Mouse (Mus musculus) myocyte (in vitro differentiated cells): ENCODE measurements around the gene Fam163b. TPM values are rescaled to one million over a fixed set of nuclear protein-coding genes. Genes with fewer than 3 reads are reported as not detected.

Source experiments
- H3K27me3 ChIP-seq: one replicate; pipeline ENCODE4 v1.6.1; 2011; ENCODE audit not compliant: control insufficient read depth, insufficient read depth, insufficient read length
- H3K36me3 ChIP-seq: one replicate; pipeline ENCODE4 v1.6.1; 2011; ENCODE audit not compliant: control insufficient read depth, insufficient read depth
- H3K4me2 ChIP-seq: one replicate; pipeline ENCODE4 v1.6.1; 2011; ENCODE audit warnings: low read depth, control low read depth
- H3K4me3 ChIP-seq: one replicate; pipeline ENCODE4 v1.5.1; 2011; ENCODE audit warnings: mild to moderate bottlenecking, control low read depth, moderate library complexity
- H3K79me2 ChIP-seq: one replicate; pipeline ENCODE4 v1.6.1; 2011; ENCODE audit not compliant: control insufficient read depth, insufficient read depth
- H3ac ChIP-seq: one replicate; pipeline ENCODE4 v1.6.1; 2011; ENCODE audit not compliant: control insufficient read depth, insufficient read length
- CEBPB ChIP-seq: IDR thresholded peaks from 2 replicates; pipeline ENCODE4 v1.6.1; 2011; ENCODE audit warnings: mild to moderate bottlenecking, moderate library complexity; ENCODE audit not compliant: poor library complexity, insufficient read depth, severe bottlenecking
- E2F4 ChIP-seq: IDR thresholded peaks from one replicate; pipeline ENCODE4 v1.6.1; 2011; ENCODE audit warnings: mild to moderate bottlenecking, control low read depth, moderate library complexity; ENCODE audit not compliant: insufficient read depth
- MAX ChIP-seq: IDR thresholded peaks from one replicate; pipeline ENCODE4 v1.6.1; 2011; ENCODE audit warnings: low read depth, mild to moderate bottlenecking, control low read depth
- MYOD1 ChIP-seq, 3 experiments: IDR thresholded peaks; one replicate each; pipeline ENCODE4 v1.6.1; 2011; ENCODE audit warnings: control low read depth in 2 of 3, low read depth in 2 of 3, mild to moderate bottlenecking in 2 of 3, moderate library complexity in 1 of 3; ENCODE audit not compliant: insufficient read length in 2 of 3, control insufficient read depth in 1 of 3
- MYOG ChIP-seq, 3 experiments: IDR thresholded peaks; one replicate each; pipeline ENCODE4 v1.6.1; 2011; ENCODE audit warnings: control low read depth in 2 of 3, low read depth in 2 of 3, mild to moderate bottlenecking in 2 of 3; ENCODE audit not compliant: insufficient read length in 2 of 3, control insufficient read depth in 1 of 3, insufficient read depth in 1 of 3
- POLR2A ChIP-seq: IDR thresholded peaks from one replicate; pipeline ENCODE4 v1.6.1; 2011; ENCODE audit warnings: low read depth, mild to moderate bottlenecking, control low read depth, moderate library complexity; ENCODE audit not compliant: insufficient read length
- POLR2AphosphoS2 ChIP-seq: IDR thresholded peaks from one replicate; pipeline ENCODE4 v1.6.1; 2011; ENCODE audit warnings: low read depth, control low read depth; ENCODE audit not compliant: insufficient read length
- REST ChIP-seq: IDR thresholded peaks from one replicate; pipeline ENCODE4 v1.6.1; 2011; ENCODE audit warnings: mild to moderate bottlenecking, control low read depth, moderate library complexity; ENCODE audit not compliant: insufficient read depth, insufficient read length
- SRF ChIP-seq: IDR thresholded peaks from one replicate; pipeline ENCODE4 v1.6.1; 2011; ENCODE audit warnings: low read depth; ENCODE audit not compliant: control insufficient read depth, insufficient read length
- TCF12 ChIP-seq: IDR thresholded peaks from one replicate; pipeline ENCODE4 v1.6.1; 2011; ENCODE audit warnings: mild to moderate bottlenecking, control low read depth; ENCODE audit not compliant: poor library complexity, insufficient read depth, severe bottlenecking
- TCF3 ChIP-seq: IDR thresholded peaks from one replicate; pipeline ENCODE4 v1.6.1; 2011; ENCODE audit warnings: low read depth, control low read depth; ENCODE audit not compliant: insufficient read length
- USF1 ChIP-seq: IDR thresholded peaks from one replicate; pipeline ENCODE4 v1.6.1; 2011; ENCODE audit warnings: low read depth, mild to moderate bottlenecking, control low read depth, moderate library complexity
- polyA plus RNA-seq: library from polyadenylated mRNA; unstranded; fragments of >200 nt; fragmentation: generic; extraction: Trizol; gene quantifications from one replicate; pipeline ENCODE4 v1.2.1, GENCODE M21; 2012; ENCODE audit warnings: missing spikeins

Fam163b gene
- polyA plus RNA-seq, 1 experiment = 0.04 TPM

GRCm38 (mm10) chr2:27118452-27118851 is 23.8 kb downstream of the Fam163b start:
- no peak overlapping the region for H3ac ChIP-seq
- no peak for TF ChIP-seq USF1
- TF ChIP-seq SRF = no peak
- TF ChIP-seq CEBPB = no peak
- TF ChIP-seq TCF12 = no peak
- TF ChIP-seq MAX = no peak
- TF ChIP-seq E2F4 = no peak
- TF ChIP-seq MYOG (IDR thresholded peaks at IDR 0.05; ENCODE audit: control insufficient read depth in 1 of 3, insufficient read depth in 1 of 3, insufficient read length in 2 of 3, low read depth in 2 of 3) = no peak
- no peak for TF ChIP-seq MYOD1 (IDR thresholded peaks at IDR 0.05; ENCODE audit: control insufficient read depth in 1 of 3, insufficient read length in 2 of 3, low read depth in 2 of 3)
- no peak for TF ChIP-seq POLR2AphosphoS2
- no peak for TF ChIP-seq TCF3
- no peak for TF ChIP-seq REST
- no peak for TF ChIP-seq POLR2A
- no peak overlapping the region for H3K4me3 ChIP-seq
- peaks cover 73% of the 10 kb centered on the region for H3K27me3 ChIP-seq
- no peak overlapping the region for H3K4me2 ChIP-seq
- H3K36me3 ChIP-seq = no peaks in the 10 kb centered on the region
- H3K79me2 ChIP-seq = no peaks in the 10 kb centered on the region

GRCm38 (mm10) chr2:27114169-27114568 is 28.1 kb downstream of the Fam163b start:
- no peak for TF ChIP-seq CEBPB
- TF ChIP-seq POLR2AphosphoS2 = no peak
- TF ChIP-seq TCF12 = no peak
- no peak for TF ChIP-seq MYOG (IDR thresholded peaks at IDR 0.05; ENCODE audit: control insufficient read depth in 1 of 3, insufficient read depth in 1 of 3, insufficient read length in 2 of 3, low read depth in 2 of 3)
- TF ChIP-seq REST = no peak
- TF ChIP-seq MAX = no peak
- no peak for TF ChIP-seq USF1
- no peak for TF ChIP-seq POLR2A
- Histone ChIP-seq H3K79me2 (no peaks in the 10 kb centered on the region), H3K27me3 (peaks cover 49% of the 10 kb centered on the region), H3ac (no peak overlapping the region), H3K4me3 (no peak overlapping the region), H3K4me2 (no peak overlapping the region), H3K36me3 (no peaks in the 10 kb centered on the region)

GRCm38 (mm10) chr2:27112585-27112984 is 29.7 kb downstream of the Fam163b start:
- Histone ChIP-seq H3K27me3 (peaks cover 38% of the 10 kb centered on the region), H3K79me2 (no peaks in the 10 kb centered on the region), H3K4me2 (no peak overlapping the region), H3K4me3 (no peak overlapping the region), H3ac (no peak overlapping the region), H3K36me3 (no peaks in the 10 kb centered on the region)
- peak; percentile 50 to 96 (median 94) for TF ChIP-seq MYOG (IDR thresholded peaks at IDR 0.05; ENCODE audit: control insufficient read depth in 1 of 3, insufficient read depth in 1 of 3, insufficient read length in 2 of 3, low read depth in 2 of 3)
- TF ChIP-seq USF1 = no peak
- TF ChIP-seq CEBPB = no peak
- no peak for TF ChIP-seq MAX
- TF ChIP-seq POLR2A = no peak
- TF ChIP-seq SRF = no peak
- TF ChIP-seq TCF12 = peak; percentile 66
- no peak for TF ChIP-seq POLR2AphosphoS2
- TF ChIP-seq REST = no peak
- no peak for TF ChIP-seq E2F4
- peak; percentile 83 for TF ChIP-seq TCF3
- TF ChIP-seq MYOD1 (IDR thresholded peaks at IDR 0.05; ENCODE audit: control insufficient read depth in 1 of 3, insufficient read length in 2 of 3, low read depth in 2 of 3) = peak in 2 of 3 experiments; percentile 90 to 96

- no peaks in the 10 kb centered on the region for H3K79me2 ChIP-seq
- no peaks in the 10 kb centered on the region for H3K36me3 ChIP-seq
- H3K4me3 ChIP-seq = no peak overlapping the region
- H3K27me3 ChIP-seq = peaks cover 26% of the 10 kb centered on the region
- peak overlapping the region; percentile 9 for H3K4me2 ChIP-seq
- TF ChIP-seq MAX (no peak), CEBPB (no peak), POLR2AphosphoS2 (no peak), POLR2A (no peak), TCF3 (peak; percentile 25), SRF (peak; percentile 89), MYOG (IDR thresholded peaks at IDR 0.05; ENCODE audit: control insufficient read depth in 1 of 3, insufficient read depth in 1 of 3, insufficient read length in 2 of 3, low read depth in 2 of 3) (peak in 2 of 3 experiments; percentile 71 to 84), MYOD1 (IDR thresholded peaks at IDR 0.05; ENCODE audit: control insufficient read depth in 1 of 3, insufficient read length in 2 of 3, low read depth in 2 of 3) (peak in 2 of 3 experiments; percentile 54 to 83), TCF12 (no peak)
- no peak overlapping the region for H3ac ChIP-seq
Measured at GRCm38 (mm10) chr2:27109052-27109451, 33.2 kb downstream of the Fam163b start.

- no peak overlapping the region for H3K4me3 ChIP-seq
- peaks cover 25% of the 10 kb centered on the region for H3K27me3 ChIP-seq
- no peak overlapping the region for H3ac ChIP-seq
- H3K4me2 ChIP-seq = peak overlapping the region; percentile 31
- TF ChIP-seq SRF (no peak), TCF12 (peak; percentile 79), MAX (no peak), MYOD1 (IDR thresholded peaks at IDR 0.05; ENCODE audit: control insufficient read depth in 1 of 3, insufficient read length in 2 of 3, low read depth in 2 of 3) (peak; percentile 78 to 94 (median 93)), POLR2AphosphoS2 (no peak), POLR2A (no peak), USF1 (no peak), CEBPB (no peak), E2F4 (no peak), MYOG (IDR thresholded peaks at IDR 0.05; ENCODE audit: control insufficient read depth in 1 of 3, insufficient read depth in 1 of 3, insufficient read length in 2 of 3, low read depth in 2 of 3) (peak; percentile 78 to 86 (median 82)), REST (no peak), TCF3 (peak; percentile 45)
- no peaks in the 10 kb centered on the region for H3K36me3 ChIP-seq
- H3K79me2 ChIP-seq = no peaks in the 10 kb centered on the region
Measured at GRCm38 (mm10) chr2:27108144-27108543, 34.1 kb downstream of the Fam163b start.
